Mouse (Mus musculus) stomach, postnatal 0 days (tissue): ENCODE results near the gene Bicc1.

Experiments used
- CTCF ChIP-seq: IDR thresholded peaks from 2 replicates; pipeline ENCODE4 v1.5.1; 2016; ENCODE audit warnings: antibody characterized with exemption, low read depth, mild to moderate bottlenecking, moderate library complexity
- EP300 ChIP-seq: optimal IDR thresholded peaks from 2 replicates; pipeline ENCODE3; 2016; ENCODE audit warnings: antibody characterized with exemption

- TF ChIP-seq CTCF (no peak), EP300 (no peak)
Measured at GRCm38 (mm10) chr10:71158940-71159675, 392 bp downstream of the Bicc1 start.
